Mouse (Mus musculus): Measurements from ENCODE around the gene Gpr137.

GRCm38 (mm10) chr19:6952712-6953037, 10.4 kb upstream of the Gpr137 start:
- peak; percentile 2; the same call in 1 of the 2 replicates for TF ChIP-seq CTCF (IDR thresholded peaks at IDR 0.05; ENCODE audit: low read depth)
- peak; percentile 81 for TF ChIP-seq EP300 (optimal IDR thresholded peaks at IDR 0.05)

All from stomach, postnatal 0 days (tissue).